Mouse (Mus musculus) layer of hippocampus, adult 2 months (tissue): ENCODE data around the gene Stat3. TPM values are rescaled to one million over a fixed set of nuclear protein-coding genes. Genes with fewer than 3 reads are reported as not detected.

Experiments used
- DNase-seq, 2 experiments: peaks; one replicate each; pipeline ENCODE4 v3.0.0; 2022; ENCODE audit warnings: low spot score in 2 of 2
- H3K27ac ChIP-seq: fragments of 200-600 bp; 2 replicates; pipeline ENCODE4 v1.8.1; 2022
- H3K4me3 ChIP-seq: fragments of 200-600 bp; 2 replicates; pipeline ENCODE4 v1.8.1; 2022; ENCODE audit warnings: mild to moderate bottlenecking
- CTCF ChIP-seq: fragments of 200-600 bp; conservative IDR thresholded peaks from 2 replicates; pipeline ENCODE4 v1.8.1; 2022; ENCODE audit warnings: antibody characterized with exemption, mild to moderate bottlenecking, moderate library complexity
- long read RNA-seq, 2 experiments: library from polyadenylated mRNA; stranded (forward); transcript quantifications; one replicate each; pipeline ENCODE4 v2.0.0; 2021; ENCODE audit warnings: borderline mapping rate in 2 of 2
- total RNA-seq, 2 experiments: library from RNA; stranded (reverse); gene quantifications; 2 replicates each; pipeline ENCODE4 v1.2.3; 2021

Gene Stat3
- total RNA-seq = 10 to 100 TPM; 39.5 to 42.3 TPM
- long read RNA-seq, experiment 1, full-length matches to known transcripts = 34 of 49 reads
- long read RNA-seq, experiment 1, partial matches to known transcripts = 8 of 49 reads
- long read RNA-seq, experiment 1, other reads (novel, unspliced or antisense) = 7 of 49 reads
- long read RNA-seq, experiment 2, full-length matches to known transcripts = 45 of 61 reads
- long read RNA-seq, experiment 2, partial matches to known transcripts = 5 of 61 reads
- long read RNA-seq, experiment 2, other reads (novel, unspliced or antisense) = 11 of 61 reads

DNA sequence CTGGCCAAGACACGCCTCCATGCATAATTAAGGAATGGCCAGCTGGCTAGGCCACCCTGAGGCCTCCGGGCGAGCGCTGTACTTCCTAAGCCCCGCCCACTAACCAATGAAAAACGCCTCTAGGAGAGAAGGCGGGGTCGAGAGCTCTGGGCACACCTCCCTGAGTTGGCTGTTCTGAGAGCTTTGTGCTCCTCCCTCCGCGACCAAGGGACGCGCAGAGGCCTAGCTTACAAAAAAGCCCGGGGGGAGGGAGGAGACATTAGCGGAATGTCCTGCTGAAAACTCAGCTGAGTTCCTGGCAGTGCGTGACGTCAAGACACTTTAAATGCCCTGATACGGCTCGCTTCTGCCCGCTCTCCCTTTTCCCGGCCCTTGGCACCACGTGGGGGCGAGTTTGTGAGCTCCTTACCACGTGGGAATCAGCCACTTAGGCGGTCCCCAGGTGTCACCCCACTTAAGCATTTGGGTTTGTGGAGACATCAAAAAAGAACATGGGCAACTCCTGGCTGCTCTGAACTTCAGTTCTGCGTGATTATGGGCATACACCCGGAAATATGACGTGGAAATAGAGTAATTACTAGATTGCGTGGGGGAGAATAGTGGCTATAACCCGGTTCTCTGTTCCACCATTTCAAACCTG lies at the start of gene Stat3:
Stat3 (minus strand) TSS at position 29 of the 640 bp plus-strand sequence.
- Histone ChIP-seq H3K4me3 (peak within 1 kb of the TSS; percentile 90), H3K27ac (peak within 1 kb of the TSS; percentile 83)
- DNase-seq = peak; percentile 99 to 100
- 0 out of 2 replicates have a peak, but pooled peaks have one; percentile 2 for TF ChIP-seq CTCF

DNA sequence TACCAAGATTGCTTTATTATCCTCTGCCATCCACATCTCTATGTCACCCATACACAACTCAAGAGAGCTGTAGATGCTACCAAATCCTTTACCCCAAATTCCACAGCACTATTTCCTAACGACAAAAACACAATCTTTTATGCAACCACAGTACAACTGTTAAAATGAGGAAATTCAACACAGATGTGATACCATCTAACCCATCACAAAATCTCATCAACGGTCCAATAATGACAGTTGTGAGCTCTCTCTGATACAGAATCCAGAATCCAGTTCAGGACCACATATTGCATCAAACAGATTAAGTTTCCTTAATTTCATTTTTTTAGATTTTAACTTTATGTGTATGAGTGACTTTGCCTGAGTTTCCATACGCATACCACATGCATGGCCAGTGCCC lies 49.3 kb upstream of the Stat3 start:
- Histone ChIP-seq H3K27ac (no peak overlapping the region), H3K4me3 (no peak overlapping the region)
- no peak for TF ChIP-seq CTCF
- no peak for DNase-seq

- TF ChIP-seq CTCF = peak; percentile 53
- H3K27ac ChIP-seq = no peak overlapping the region
- no peak for DNase-seq
- H3K4me3 ChIP-seq = no peak overlapping the region
Measured at GRCm38 (mm10) chr11:100985607-100986006, 46.3 kb upstream of the Stat3 start.

DNA sequence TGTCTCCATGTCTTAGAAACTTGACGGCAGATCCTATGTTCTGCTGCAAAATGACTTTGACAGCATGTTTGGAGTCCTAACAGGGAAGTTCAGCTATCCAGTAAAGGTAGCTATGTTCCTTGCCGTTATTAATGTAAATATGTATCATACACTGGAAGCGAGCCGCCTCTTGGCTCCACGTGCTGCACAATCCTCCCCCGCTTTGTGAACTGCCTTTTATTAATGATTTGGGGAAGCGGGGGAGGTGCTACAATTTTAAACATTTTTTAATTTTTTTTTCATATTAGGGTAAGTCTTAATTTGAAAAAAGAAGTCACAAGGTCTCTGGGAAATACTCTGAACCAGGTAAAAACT lies 44.4 kb upstream of the Stat3 start:
- no peak for DNase-seq
- Histone ChIP-seq H3K4me3 (no peak overlapping the region), H3K27ac (no peak overlapping the region)
- TF ChIP-seq CTCF = no peak

GRCm38 (mm10) chr11:100983125-100983777 lies 43.9 kb upstream of the Stat3 start:
- peak; percentile 98 for TF ChIP-seq CTCF
- H3K27ac ChIP-seq = no peak overlapping the region
- peak overlapping the region; percentile 46 for H3K4me3 ChIP-seq
- peak; percentile 53 to 84 for DNase-seq

- DNase-seq = no peak
- no peak overlapping the region for H3K27ac ChIP-seq
- no peak for TF ChIP-seq CTCF
Measured at GRCm38 (mm10) chr11:100982087-100982486, 42.7 kb upstream of the Stat3 start.

GRCm38 (mm10) chr11:100981236-100981635 lies 41.9 kb upstream of the Stat3 start:
- no peak overlapping the region for H3K4me3 ChIP-seq
- TF ChIP-seq CTCF = no peak
- H3K27ac ChIP-seq = no peak overlapping the region
- DNase-seq = no peak

More at GRCm38 (mm10) chr11:100982087-100982486, 42.7 kb upstream of the Stat3 start:
- no peak overlapping the region for H3K4me3 ChIP-seq

DNA sequence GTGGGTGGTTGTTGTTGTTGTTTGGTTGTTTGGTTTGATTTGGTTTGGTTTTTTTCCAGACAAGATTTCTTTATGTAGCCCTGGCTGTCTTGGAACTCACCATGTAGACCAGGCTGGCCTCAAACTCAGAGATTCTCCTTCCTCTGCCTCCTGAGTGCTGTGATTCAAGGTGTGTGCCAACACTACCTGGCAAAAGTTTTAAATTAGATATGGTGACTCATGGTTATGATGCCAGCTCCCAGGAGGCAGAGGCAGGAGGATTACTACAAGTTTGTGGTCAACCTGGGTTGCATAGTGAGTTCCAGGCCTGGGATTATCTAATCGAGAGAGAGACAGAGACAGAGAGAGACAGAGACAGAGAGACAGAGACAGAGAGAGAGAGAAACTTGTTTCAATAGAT lies 41.1 kb upstream of the Stat3 start:
- no peak overlapping the region for H3K4me3 ChIP-seq
- no peak overlapping the region for H3K27ac ChIP-seq
- no peak for TF ChIP-seq CTCF
- DNase-seq = no peak

DNA sequence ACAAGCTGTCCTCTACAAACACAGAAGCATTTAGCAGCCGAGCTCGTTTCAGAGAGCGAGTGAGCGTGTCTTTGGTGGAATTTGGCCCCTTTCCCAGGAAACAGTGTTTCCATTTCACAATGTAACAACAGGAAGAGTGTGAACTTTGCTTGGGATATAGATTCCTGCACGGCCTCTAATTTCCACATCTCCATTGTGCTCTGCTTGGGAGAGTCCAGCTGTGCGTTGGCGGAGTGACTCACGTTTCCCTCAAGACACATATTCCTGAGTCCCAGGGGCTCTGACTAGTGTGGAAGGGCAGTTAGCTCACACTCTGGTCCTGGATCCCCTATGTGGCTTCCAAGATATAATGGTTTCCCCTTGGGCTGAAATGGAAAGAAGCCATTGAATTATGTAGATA lies 40.5 kb upstream of the Stat3 start:
- Histone ChIP-seq H3K27ac (no peak overlapping the region), H3K4me3 (no peak overlapping the region)
- TF ChIP-seq CTCF = no peak
- DNase-seq = no peak

GRCm38 (mm10) chr11:100975241-100975640 lies 35.9 kb upstream of the Stat3 start:
- no peak for TF ChIP-seq CTCF
- no peak overlapping the region for H3K27ac ChIP-seq
- no peak for DNase-seq
- no peak overlapping the region for H3K4me3 ChIP-seq

- no peak for TF ChIP-seq CTCF
- Histone ChIP-seq H3K27ac (no peak overlapping the region), H3K4me3 (no peak overlapping the region)
- no peak for DNase-seq
Measured at GRCm38 (mm10) chr11:100974381-100974970, 35.1 kb upstream of the Stat3 start.

DNA sequence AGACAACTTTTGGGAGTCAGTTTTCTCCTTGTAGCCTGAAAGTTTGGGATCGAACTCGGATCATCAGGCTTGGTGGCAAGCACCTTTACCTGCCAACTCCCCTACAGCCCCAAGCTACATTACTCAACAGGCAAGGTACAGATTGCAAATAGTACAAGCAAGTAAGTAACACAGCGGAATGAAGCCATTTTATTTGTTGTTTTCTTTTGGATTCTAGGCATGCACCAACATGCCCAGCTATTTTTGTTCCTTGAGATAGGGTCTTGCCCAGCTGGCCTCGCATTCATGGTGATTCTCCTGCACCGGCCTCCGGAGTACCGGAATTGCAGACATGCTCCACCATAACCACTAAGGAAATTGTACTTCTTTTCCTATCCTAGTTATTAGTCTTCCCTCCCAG lies 33.9 kb upstream of the Stat3 start:
- no peak for TF ChIP-seq CTCF
- Histone ChIP-seq H3K27ac (no peak overlapping the region), H3K4me3 (no peak overlapping the region)
- DNase-seq = no peak

GRCm38 (mm10) chr11:100971455-100971854 lies 32.1 kb upstream of the Stat3 start:
- no peak for TF ChIP-seq CTCF
- DNase-seq = no peak
- Histone ChIP-seq H3K4me3 (no peak overlapping the region), H3K27ac (no peak overlapping the region)
